Mouse (Mus musculus) cerebellum, adult 11-12 months (tissue): ENCODE data around the gene Clip3.

Experiments used
- DNase-seq: peaks from one replicate; pipeline ENCODE4 v3.0.0; 2022

Clip3 gene

DNA sequence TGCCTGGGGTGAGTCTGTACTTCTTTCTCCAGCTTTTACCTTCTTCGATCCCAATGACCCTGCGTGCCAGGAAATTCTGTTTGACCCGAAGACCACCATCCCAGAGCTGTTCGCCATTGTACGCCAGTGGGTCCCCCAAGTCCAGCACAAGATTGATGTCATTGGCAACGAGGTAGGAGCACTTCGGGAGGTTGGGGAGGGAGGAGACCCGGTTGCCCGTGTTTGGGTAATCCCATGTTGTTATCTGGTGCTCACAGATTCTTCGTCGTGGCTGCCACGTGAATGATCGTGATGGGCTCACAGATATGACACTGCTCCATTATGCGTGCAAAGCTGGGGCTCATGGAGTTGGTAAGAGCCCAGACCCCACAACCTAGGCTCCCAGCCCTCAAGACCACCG, 5.3 kb downstream of the Clip3 start:
- peak; percentile 62 for DNase-seq

DNA sequence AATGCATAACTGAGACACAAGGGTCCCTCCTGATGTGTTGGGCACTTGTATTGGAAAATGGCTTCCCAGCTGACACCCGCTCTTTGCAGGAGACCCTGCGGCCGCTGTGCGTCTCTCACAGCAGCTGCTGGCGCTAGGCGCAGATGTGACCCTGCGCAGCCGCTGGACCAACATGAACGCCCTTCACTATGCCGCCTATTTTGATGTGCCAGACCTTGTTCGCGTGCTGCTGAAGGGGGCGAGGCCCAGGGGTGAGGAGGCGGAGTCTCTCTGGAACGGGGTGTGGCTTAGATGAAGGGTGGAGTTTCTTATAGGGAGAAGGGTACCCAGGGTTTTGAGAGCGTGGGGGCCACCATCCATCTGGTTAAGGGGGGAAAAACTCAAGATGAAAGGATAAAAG, 5.7 kb downstream of the Clip3 start:
- DNase-seq, result peak; percentile 69

DNA sequence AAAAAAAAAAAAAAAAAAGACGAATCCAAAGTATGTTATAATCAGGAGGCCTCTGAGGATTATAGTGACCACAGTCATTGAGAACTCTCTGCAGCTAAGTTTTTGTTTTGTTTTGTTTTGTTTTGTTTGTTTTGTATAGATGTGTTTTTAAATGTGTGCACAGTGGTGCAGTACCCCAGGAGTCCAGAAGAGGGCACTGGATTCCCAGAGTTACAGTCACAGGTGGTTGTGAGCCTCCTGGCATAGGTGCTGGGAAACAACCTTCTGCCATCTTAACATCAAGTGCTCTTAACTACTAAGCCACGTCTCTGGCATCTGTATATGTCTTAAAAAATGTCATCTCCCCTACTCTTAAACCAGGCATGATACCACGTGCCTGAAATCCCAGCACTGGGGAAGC, 9.4 kb downstream of the Clip3 start:
- DNase-seq, result peak; percentile 39

DNA sequence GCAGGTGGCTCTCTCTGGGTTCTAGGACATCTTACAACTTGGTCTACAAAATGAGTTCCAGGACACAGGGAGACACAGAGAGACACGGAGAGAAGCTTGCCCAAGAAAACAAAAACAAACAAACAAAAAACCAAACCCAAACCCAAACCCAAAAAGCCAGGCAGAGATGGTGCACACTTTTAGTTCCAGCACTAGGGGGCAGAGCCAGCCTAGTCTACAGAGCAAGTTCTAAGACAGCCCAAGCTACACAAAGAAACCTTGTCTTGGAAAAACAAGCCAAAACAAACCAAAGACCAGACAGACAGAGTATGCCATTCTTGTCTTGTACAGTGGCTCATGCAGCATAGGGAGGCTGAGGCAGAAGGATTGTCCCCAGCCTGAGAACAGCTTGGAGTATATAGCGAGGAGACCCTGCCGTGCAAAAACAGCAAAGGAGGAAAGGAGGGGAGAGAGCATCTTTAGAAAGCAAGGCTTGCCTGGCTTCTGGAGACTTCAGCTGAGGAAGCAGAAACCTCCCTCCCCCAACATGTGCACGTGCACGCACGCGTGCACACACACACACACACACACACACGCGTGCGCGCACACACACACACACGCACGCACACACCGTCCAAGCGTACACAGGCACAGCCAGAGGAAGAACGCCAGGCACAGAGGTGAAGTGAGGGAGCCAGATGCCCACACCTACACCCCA, 14.7 kb downstream of the Clip3 start:
- DNase-seq, result no peak

DNA sequence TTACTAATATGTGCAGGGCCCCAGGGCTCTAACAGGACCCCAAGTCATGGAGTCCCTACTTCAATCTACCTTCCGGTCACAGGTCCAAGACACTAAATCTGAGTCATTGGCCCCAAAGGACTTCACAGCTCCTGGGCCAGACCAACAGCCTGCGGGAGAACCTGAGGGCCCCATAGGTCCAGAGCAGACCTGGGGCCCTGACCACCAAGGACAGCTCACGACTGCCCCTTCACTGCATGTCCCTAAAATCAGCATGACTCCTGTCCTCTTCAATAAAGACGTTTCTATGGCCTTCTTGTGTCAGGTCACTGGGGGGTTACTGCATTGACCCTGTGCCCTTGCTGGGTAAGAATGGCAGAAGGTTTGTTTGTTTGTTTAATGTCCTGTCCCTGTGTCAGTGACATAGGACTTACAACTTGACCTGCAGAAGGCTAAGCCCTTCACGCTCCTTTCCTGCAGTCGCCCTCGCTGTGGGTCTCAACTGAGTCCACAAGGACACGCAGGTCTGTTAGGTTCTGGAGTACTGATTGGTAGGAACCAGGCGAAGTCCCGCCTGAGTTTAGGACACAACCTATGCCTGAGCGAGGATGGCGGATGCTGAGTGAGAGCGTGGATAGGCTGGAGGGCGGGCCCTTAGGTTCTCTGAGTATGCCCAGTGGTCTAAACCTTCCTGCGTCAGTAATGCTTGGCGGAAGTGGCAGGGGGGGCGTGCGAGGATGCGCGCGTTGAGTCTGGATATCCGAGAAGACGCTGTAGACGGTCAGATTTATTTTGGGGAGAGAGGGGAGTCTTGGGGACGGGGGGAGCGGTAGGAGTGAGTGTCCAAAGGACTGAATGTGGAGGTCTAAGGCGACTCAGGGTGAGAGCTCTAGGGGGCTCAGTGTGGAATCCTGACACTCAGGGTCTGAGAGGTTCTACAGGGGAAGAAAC, 16.8 kb downstream of the Clip3 start, which contains the start of gene Alkbh6:
Gene Alkbh6 (plus strand): TSS at position 642 of the 930 bp plus-strand sequence.
- DNase-seq, result peak; percentile 97

DNA sequence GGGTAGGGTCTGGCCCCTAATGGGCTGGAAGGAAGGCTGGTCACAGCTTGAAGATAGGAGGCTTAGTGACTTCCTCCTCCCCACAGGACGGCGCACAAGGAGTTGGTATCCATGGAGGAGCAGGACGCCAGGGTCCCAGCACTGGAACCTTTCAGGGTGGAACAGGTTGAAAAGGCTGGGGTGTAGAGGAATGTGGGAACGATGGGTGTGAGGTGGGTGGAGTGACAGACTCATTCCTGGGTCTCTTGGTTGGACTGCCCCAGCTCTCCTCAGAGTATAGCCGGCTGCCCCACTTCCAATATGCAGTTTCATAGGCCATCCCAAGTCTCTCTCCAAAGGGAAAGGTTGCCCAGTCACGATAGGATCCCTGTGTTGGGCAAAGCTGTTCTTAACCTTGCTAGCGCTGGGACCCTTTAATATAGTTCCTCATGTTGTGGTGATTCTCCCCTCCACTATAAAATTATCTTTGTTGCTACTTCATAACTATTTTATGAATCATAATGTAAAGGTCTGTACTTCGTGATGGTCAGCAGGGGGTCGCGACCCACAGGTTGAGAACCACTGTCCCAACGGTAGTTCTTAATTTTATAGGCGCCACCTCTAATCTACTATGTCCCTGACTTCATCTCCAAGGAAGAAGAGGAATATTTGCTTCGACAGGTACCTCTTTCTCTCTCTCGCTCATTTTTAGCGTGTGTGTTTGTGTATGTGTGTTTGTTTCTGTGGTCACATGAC, 18.0 kb downstream of the Clip3 start:
- DNase-seq, result peak; percentile 40

DNA sequence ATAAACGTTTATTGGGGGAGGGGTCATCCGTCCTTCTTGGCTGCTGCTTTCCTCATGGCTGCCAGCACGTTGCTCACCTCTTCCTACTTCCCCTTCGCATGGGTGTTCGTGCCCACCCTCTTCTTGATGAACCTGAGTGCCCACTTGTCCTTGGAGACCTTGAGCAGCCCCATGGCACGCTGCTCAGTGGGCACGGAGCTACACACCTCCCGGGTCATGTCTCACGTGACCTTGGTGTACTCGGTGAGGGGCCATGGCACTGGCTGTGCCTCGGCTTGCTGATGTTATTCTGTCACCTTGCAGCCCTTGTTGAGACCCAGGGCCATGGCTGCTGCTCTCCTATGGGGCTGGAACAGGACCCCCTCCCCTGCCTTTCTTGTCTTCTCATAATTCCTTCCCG, 18.6 kb downstream of the Clip3 start:
- peak; percentile 59 for DNase-seq

DNA sequence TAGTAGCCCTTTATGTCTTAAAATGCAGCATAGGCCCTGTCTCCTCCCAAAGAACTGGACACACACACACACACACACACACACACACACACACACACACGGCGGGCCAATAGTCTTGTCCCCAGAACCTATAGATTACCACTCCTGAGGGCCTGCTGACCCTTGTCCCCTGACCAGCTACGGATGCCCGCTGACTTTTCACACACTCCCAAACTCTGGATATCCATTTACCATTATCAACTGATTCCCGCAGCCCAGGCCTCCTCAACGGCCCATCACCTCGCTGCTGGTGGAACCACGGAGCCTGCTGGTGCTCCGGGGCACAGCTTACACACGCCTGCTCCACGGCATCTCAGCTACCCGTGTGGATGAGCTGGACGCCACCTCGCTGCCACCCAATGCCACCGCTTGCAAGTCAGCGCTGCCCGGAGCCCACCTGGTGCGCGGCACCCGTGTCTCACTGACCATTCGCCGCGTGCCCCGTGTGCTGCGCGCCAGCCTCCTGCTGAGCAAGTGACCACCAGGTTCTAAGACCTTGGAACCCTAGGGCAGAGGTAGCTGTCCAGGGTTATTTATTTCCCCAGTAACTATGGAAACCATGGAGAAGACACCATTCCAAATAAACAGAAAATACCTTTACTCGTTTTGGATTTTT, 22.3 kb downstream of the Clip3 start:
- peak; percentile 56 for DNase-seq

DNA sequence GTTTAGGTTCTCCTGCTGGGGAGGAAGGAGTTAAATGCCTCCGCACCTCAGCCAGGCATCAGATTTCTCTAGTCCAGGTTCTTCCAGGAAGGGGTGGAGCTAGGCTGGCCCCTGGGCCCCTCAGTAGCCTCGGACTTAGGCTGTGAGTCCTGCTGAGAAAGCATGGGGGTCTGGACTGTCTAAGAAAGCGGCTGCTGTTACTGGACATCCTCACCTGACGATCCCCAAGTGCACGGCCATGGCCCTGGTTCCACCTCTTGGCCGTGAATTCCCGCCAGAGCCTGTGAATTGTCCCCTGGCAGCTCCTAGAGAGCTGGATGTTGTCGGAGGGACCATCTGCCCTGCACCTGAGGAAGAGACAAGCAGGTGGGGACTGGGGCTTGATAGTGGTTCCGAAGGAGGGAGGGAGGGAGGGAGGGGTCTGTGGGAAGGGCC, 23.2 kb downstream of the Clip3 start, which contains the start of gene Syne4:
Gene Syne4 (plus strand): TSS at position 87 of the 435 bp plus-strand sequence.
- DNase-seq, result peak; percentile 66

DNA sequence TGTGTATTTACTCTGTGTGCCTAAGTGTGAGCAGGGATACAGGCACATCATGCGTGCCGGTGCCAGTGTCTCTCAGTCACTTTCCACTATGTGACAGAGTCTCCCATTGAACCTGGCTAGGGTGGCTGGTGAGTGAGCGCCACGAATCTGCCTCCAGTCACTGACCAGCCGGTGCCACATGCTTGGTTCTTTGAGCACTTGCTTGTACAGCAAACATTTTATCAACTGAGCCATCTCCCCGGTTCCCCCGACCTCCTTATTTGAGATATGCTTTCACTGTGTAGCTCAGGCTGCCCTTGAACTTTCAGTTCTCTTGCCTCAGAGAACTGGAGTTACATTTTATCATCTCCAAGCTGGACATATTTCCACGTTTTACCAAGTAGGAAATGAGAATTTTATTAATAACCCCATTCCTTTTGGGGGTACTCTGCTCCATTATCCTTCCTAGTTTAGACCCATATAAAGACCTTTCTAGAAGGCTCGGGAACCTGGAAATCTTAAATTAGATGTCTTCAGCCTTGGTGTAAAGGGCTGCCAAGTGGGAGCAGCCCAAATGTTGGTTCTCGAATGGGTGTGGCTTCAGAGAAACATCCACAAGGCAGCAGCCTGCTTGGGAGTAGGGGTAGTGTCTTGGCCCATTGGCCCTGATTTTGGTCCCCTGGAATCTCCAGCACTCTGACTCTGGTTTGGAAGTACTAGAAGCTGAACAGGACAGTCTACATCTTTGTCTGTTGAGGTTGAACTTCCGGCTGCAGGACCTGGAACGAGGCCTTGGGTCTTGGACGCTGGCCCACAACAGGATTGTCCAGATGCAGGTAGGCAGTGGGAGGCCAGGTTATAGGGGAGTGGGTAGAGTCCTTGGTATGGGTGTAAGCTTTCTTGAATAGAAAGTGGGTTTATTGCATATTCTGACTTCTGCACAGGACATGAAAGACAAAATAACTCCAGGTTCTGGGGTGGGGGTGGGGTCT, 24.3 kb downstream of the Clip3 start:
- DNase-seq, result peak; percentile 49

DNA sequence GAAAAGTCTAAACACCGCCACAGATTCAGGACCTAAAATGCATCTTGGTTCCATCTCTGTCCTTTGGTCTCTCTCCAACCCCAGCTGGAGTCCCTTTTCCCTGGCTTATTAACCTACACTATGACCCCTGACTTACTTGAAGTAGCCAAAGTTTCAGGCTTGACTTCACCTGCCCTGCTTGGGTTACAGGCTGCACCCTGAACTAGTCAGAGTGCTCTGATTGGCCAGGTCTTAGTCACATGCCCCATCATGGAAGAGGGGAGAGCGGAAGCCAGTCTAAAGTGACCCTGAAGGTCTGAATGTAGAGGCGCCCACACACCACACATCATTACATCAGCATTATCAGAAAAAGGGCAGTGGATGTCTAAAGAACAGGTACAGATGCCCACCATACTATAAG, 26.6 kb downstream of the Clip3 start:
- DNase-seq, result no peak

DNA sequence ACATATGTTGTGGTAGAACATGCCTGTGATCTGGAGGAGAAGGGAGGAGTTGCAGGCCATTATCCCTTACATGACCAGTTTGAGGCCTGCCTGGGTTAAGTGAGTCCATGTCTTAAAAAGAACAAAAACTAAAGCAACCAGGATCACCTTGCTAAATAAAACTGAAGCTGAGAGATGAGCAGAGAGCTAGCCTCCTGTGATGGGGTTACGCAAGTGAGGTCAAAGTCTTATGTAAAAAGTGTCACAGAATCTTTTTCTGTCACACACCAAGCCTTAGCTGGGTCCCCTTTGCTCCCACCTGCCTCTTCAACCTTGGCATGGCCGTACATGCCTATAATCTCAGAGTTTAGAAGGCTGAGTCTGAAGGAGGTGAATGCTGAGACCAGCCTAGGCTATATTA, 29.4 kb downstream of the Clip3 start:
- no peak for DNase-seq

DNA sequence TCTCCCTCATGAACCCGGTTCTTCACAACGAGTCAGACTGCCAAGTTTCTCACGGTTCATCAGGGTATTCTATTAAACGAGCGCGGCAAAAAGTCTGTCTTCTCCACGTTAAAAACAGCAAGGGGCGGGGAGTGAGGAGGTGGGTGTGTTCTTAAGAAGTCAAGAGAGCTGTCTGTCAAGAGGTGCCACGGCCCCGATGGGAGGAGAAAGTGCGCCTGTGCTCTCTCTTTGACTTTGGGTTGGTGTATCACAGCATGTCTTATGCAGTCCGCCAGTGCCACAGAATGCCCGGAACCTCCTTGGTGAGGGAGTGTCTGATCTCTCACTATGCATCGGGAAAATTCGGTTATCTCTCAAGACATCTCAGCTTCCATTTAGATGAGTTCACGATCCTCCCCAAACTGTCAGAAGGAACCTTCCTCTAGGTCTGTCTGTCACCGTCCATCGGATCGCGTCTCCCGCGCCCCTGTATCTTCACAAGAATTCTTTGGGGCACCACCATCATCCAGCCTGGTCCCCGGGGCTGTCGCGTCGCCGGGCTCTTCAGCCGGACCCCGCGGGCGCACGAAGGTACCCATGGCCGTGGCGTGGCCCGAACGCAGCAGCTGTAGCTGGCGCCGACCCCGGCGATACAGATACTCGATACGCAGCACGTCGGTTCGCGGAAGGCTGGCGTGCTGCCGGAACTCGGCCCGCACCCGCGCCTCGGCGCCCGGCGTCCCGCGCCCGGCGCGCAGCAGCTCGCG, 30.2 kb downstream of the Clip3 start, which contains the start of gene E130208F15Rik:
Gene E130208F15Rik (plus strand): TSS at position 202 of the 746 bp plus-strand sequence.
- DNase-seq, result peak; percentile 84

DNA sequence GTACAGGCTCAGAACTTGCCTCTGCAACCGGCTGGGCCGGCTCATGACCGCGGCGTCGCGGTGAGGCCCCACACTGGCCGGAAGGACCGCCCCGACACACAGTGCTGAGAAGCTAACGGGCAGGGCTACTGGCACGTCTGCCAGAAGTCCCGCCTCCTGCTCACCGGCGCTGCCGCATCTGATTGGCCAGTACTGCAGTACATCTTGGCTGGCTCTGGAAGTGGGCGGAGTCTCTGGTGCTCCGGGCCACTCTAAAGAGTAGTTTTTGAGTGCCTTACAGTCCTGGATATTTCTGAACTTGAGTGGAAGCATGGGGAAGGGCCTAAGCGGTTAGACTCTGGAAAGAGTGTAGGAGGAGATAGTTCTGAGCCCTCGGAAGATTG, 30.7 kb downstream of the Clip3 start:
- DNase-seq, result peak; percentile 99

DNA sequence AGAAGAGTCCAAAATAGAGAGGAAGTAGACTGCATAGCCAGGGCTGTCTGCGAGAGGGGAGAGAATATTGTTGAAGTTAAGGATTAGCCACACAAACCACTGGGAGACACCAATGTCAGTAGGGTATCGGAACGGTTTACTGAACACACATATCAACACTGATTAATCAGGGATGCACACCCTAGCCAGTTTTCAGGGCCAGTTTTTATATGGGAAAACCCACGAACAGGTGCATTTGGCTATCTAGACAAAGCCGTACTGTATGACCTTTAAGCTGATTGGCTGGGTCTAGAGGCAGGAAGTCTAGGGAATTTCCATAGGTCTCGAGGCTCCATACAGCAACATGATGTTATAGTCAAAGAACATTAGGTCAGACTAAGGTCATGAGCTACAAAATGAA, 31.3 kb downstream of the Clip3 start:
- no peak for DNase-seq

DNA sequence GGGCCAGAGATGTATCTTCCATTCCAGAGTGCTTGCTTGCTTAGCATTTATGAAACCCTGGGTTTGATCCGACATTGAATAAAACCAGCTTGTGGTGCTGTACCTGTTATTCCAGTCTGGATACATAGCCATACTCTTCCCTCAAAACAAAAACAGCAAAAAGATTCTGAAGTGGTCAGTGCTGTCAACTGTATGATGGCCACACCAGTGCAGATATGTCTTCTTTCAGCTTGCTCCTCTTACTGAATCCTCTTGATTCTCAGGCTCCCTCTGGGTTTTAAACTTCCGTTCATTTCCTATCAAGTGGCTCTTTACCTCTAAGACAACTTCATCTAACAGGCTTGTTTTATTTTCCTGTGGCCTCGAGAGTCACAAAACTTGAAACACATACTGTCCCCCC, 32.3 kb downstream of the Clip3 start, which contains the start of gene Sdhaf1:
Gene Sdhaf1 (minus strand): TSS at position 101 of the 400 bp plus-strand sequence.
- DNase-seq, result no peak

DNA sequence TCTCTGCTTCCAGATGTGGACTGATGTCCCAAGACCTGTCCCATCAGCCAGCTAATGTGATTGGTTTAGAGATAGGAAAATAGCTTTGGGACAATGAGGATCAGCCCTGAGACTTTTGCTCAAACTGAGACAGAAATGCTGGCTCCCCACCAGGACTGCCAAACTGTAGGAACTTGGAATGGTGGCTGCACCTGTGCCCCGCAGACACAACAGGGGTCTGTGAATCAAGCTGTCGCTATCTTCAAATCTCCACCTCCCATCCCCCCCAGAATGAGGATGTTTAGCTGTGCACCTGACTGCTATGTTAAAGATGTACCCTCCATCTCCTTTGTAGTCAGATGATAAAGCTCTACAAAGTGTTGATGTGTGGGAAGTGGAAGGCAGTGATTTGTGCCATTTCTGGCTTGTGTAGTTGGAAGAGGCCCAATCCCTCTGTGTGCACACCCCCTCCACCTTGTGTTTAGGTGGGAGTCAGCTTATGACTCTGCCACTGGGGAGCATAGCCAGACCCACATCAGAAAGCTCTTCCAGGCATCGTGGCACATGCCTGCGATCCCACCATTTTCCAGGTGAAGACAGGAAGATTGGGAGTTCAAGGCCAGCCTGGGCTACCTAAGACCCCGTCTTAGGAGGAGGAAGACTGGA, 32.9 kb downstream of the Clip3 start:
- peak; percentile 50 for DNase-seq

DNA sequence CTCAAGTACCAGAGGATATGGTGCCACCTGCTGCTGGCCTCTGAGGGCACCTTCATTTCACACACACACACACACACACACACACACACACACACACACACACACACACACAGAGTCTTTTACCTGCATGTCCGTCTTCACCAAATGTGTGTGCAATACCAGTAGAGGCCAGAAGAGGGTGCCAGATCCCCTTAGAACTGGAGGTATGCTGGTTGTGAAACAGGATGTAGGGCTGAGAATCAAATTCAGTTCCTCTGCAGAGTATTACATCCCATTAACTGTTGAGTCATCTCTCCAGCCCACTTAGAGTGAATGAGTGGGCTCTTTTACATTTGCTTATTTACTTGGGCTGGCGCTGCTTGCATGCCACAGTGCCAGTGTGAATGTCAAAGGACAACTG, 33.8 kb downstream of the Clip3 start:
- DNase-seq, result peak; percentile 63

DNA sequence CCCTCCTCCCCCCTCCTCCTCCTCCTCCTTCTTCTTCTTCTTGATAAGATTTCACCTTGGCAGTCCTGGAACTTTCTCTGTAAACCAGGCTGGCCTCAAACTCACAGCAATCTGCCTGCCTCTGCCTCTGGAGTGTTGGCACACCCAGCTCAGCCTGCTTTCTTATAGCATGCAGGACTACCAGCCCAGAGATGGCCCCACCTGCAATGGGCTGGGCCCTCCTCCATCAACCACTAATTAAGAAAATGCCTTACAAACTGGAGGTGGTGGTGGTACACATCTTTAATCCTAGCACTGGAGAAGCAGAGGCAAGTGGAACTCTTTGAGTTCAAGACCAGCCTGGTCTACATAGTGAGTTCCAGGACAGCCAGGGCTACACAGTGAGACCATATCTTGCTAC, 34.9 kb downstream of the Clip3 start:
- peak; percentile 54 for DNase-seq

DNA sequence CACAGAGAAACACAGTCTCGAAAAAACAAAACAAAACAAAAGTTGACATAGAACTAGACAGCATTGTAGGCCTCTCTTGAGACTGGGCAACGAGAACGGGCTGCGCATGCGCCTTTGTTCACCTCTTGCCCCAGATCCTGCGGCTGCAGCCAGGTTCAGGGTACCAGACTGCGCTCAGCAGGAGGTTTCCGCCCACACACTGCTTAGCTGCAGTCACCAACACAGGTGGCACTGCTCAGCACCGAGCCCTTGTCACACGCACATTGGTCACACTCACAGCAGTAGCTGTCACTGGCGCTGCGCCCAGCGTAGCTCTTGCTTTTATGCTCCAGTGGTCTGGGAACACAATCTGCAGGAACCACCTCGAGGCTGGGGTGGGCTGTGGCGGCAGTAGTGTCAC, 35.6 kb downstream of the Clip3 start:
- DNase-seq, result peak; percentile 99
